Mouse (Mus musculus): ENCODE results near the gene Acyp1. TPM values are rescaled to one million over a fixed set of nuclear protein-coding genes. Genes with fewer than 3 reads are reported as not detected.

Gene Acyp1
- 63.9 and 73.7 TPM in 2 replicates for polyA plus RNA-seq (2016; fragmentation: Nextera tagmentation; extraction: Ambion mirVana)

- peak; percentile 60 for ATAC-seq (ENCODE audit: low FRiP score, low read depth)
- H3K36me3 ChIP-seq: no peaks in the 10 kb centered on the region
- peaks cover 9% of the 10 kb centered on the region; the same call in 1 of the 2 replicates for H3K4me1 ChIP-seq
- peak within 1 kb of the TSS; percentile 88 for H3K4me2 ChIP-seq (replicated peaks)
- H3K4me3 ChIP-seq: peak within 1 kb of the TSS; percentile 53
- peak within 1 kb of the TSS; percentile 58 for H3K9ac ChIP-seq (replicated peaks)
- H3K9me3 ChIP-seq: no peaks in the 10 kb centered on the region
- H3K27ac ChIP-seq (replicated peaks): no peak within 1 kb of the TSS
- 9% methylated on average over 21 of the region's 21 CpGs for WGBS
- peaks cover 8% of the 10 kb centered on the region; the same call in 1 of the 2 replicates for H3K27me3 ChIP-seq
Observed at GRCm38 (mm10) chr12:85287809-85288485, at the start of gene Acyp1. Gene Acyp1 (minus strand): TSS chr12:85288438.

- H3K4me2 ChIP-seq (replicated peaks): peak overlapping the region; percentile 80
- 0 out of 2 replicates have a peak overlapping the region, but pooled peaks have one; percentile 93 for H3K9ac ChIP-seq (replicated peaks)
- H3K4me1 ChIP-seq: peaks cover 19% of the 10 kb centered on the region
- H3K27me3 ChIP-seq: no peaks in the 10 kb centered on the region
- peaks cover 31% of the 10 kb centered on the region for H3K36me3 ChIP-seq
- H3K4me3 ChIP-seq: peak overlapping the region; percentile 97; the same call in 1 of the 2 replicates
- no peak overlapping the region for H3K27ac ChIP-seq (replicated peaks)
- 88% methylated on average over 6 of the region's 6 CpGs for WGBS
- ATAC-seq (ENCODE audit: low FRiP score, low read depth): no peak
- no peaks in the 10 kb centered on the region for H3K9me3 ChIP-seq
Observed at GRCm38 (mm10) chr12:85337567-85338311, 49.5 kb upstream of the Acyp1 start.

DNA sequence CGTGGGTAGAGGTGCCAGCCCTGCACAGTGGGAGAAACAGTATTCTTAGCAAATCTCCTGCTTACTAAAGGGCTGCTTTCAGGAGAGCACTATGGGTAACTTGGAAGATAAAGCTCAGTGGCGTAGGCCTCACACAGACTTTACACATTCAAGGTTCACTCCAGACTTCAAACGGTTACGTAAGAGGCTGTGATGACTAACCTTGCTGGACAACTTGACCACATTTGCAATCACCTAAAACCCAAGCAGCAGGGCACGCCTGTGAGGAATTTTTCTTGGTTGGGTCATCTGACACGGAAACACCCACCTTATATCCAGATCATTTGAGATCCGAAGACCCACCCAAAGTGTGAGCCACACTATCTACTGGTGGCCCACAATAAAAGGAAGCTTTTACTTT is 41.9 kb upstream of the Acyp1 start:
- ATAC-seq (ENCODE audit: low FRiP score, low read depth): no peak
- Histone ChIP-seq H3K9me3 (no peaks in the 10 kb centered on the region), H3K4me1 (no peaks in the 10 kb centered on the region), H3K9ac (replicated peaks) (no peak overlapping the region), H3K27ac (replicated peaks) (no peak overlapping the region), H3K4me3 (no peak overlapping the region), H3K27me3 (no peaks in the 10 kb centered on the region), H3K4me2 (replicated peaks) (no peak overlapping the region), H3K36me3 (peaks cover 76% of the 10 kb centered on the region)
- WGBS: 94% methylated on average over 7 of the region's 7 CpGs

DNA sequence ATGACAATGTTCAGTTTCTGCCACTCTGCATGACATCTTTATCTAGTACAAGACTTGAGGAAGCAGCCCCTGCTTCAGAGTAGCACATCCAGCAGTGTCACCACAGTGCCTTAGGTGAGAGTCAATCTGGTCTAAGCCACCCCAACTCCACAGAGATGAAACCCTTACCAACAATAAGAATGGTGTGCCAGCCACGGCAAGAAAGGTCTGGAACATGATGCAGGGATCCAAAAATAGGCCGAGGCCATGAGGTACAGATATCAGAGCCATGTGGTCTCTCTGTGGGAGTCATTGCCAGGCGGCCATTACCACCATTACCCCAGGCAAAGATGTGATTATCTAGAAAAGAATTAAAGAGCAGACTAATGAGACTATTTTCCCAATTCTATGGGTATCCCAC is 20.4 kb upstream of the Acyp1 start:
- WGBS: 75% methylated on average over 3 of the region's 3 CpGs
- Histone ChIP-seq H3K9me3 (no peaks in the 10 kb centered on the region), H3K4me3 (no peak overlapping the region), H3K4me2 (replicated peaks) (no peak overlapping the region), H3K9ac (replicated peaks) (no peak overlapping the region), H3K4me1 (no peaks in the 10 kb centered on the region), H3K27ac (replicated peaks) (no peak overlapping the region), H3K36me3 (peaks cover 94% of the 10 kb centered on the region), H3K27me3 (no peaks in the 10 kb centered on the region)
- no peak for ATAC-seq (ENCODE audit: low FRiP score, low read depth)

DNA sequence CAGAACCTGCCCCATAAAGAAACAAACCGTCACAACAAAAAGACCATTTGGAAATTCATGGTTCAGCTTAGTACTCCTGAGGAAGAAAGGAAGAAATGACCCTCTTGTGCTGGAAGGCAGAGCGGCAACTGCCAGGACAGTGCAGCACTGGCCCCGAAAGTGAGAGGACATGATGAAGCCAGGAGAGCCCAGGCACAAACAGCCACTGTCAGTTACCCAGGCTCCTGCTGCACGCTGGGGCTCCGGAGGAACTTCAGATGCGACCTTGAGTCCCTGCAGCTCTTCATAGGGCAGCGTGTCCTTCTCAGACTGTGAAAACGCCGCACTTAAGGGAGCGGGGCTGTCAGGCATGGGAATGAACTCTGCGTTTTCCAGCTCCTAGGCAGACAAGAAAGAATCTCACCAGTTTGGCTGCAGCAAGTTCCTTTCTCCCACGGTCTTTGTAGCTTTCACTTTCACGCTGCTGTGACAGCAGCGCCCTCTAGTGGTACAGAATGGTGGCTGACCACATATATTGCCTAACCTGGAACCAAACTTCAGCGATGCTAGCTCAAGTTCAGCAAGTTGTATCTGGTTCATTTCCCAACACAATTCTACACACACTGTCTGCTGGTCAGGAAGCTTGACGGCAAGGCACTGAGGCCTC is 17.1 kb upstream of the Acyp1 start:
- H3K27ac ChIP-seq (replicated peaks): no peak overlapping the region
- H3K4me3 ChIP-seq: no peak overlapping the region
- 53% methylated on average over 16 of the region's 16 CpGs for WGBS
- H3K4me2 ChIP-seq (replicated peaks): no peak overlapping the region
- H3K4me1 ChIP-seq: no peaks in the 10 kb centered on the region
- H3K9me3 ChIP-seq: no peaks in the 10 kb centered on the region
- H3K9ac ChIP-seq (replicated peaks): no peak overlapping the region
- 0 out of 2 replicates have a peak, but pooled peaks have one; percentile 16 for ATAC-seq (ENCODE audit: low FRiP score, low read depth)
- H3K36me3 ChIP-seq: peaks cover 94% of the 10 kb centered on the region
- no peaks in the 10 kb centered on the region for H3K27me3 ChIP-seq

DNA sequence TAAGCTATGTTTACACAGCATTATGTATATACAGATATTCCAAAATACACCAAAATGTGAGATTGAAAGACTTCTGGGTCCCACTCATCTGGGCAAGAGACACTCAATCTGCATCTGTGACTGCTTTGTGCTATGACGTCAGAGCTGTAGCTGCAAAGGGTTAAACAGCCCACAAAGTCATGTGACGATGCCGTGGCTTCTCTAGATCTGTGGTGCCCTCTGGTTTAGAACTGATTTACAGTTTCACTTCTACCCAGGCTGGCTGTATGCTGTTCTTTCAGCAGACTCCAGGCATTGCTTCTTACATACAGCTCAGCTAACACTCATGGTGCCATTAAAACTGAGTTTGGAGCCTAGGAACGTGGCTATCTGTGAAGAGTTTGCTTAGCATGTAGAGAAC is 16.5 kb upstream of the Acyp1 start:
- Histone ChIP-seq H3K4me1 (no peaks in the 10 kb centered on the region), H3K4me3 (no peak overlapping the region), H3K9me3 (no peaks in the 10 kb centered on the region), H3K27me3 (no peaks in the 10 kb centered on the region), H3K9ac (replicated peaks) (no peak overlapping the region), H3K27ac (replicated peaks) (no peak overlapping the region), H3K4me2 (replicated peaks) (no peak overlapping the region), H3K36me3 (peaks cover 95% of the 10 kb centered on the region)
- WGBS: 85% methylated on average over 4 of the region's 4 CpGs
- ATAC-seq (ENCODE audit: low FRiP score, low read depth): no peak

- H3K4me2 ChIP-seq (replicated peaks): no peak overlapping the region
- no peak overlapping the region for H3K4me3 ChIP-seq
- H3K4me1 ChIP-seq: no peaks in the 10 kb centered on the region
- no peaks in the 10 kb centered on the region for H3K27me3 ChIP-seq
- no peak overlapping the region for H3K9ac ChIP-seq (replicated peaks)
- WGBS: 81% methylated on average over 2 of the region's 2 CpGs
- no peaks in the 10 kb centered on the region for H3K9me3 ChIP-seq
- no peak for ATAC-seq (ENCODE audit: low FRiP score, low read depth)
- peaks cover 88% of the 10 kb centered on the region for H3K36me3 ChIP-seq
- no peak overlapping the region for H3K27ac ChIP-seq (replicated peaks)
Observed at GRCm38 (mm10) chr12:85303256-85303655, 15.0 kb upstream of the Acyp1 start.

DNA sequence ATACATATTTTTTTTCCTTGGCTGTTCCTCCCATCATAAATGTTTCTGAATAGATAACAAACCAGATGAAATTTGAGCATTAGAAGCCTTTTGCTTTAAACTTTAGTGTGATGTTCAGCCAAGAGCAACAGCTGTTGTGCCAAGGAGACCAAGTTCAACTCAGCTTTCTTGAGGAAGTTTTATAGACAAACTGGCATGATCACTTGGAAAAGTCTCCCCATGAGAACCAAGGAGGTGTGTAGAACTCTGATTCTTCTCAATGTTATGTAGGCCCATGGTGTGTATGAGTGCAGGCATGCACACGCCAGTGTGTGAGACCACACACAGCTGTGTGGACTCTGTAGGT is 10.6 kb upstream of the Acyp1 start:
- 94% methylated on average over 1 of the region's 1 CpGs for WGBS
- peaks cover 51% of the 10 kb centered on the region for H3K36me3 ChIP-seq
- no peak overlapping the region for H3K4me3 ChIP-seq
- no peak overlapping the region for H3K4me2 ChIP-seq (replicated peaks)
- H3K27me3 ChIP-seq: no peaks in the 10 kb centered on the region
- H3K27ac ChIP-seq (replicated peaks): no peak overlapping the region
- H3K9me3 ChIP-seq: peaks cover 13% of the 10 kb centered on the region
- H3K4me1 ChIP-seq: no peaks in the 10 kb centered on the region
- no peak for ATAC-seq (ENCODE audit: low FRiP score, low read depth)
- no peak overlapping the region for H3K9ac ChIP-seq (replicated peaks)

DNA sequence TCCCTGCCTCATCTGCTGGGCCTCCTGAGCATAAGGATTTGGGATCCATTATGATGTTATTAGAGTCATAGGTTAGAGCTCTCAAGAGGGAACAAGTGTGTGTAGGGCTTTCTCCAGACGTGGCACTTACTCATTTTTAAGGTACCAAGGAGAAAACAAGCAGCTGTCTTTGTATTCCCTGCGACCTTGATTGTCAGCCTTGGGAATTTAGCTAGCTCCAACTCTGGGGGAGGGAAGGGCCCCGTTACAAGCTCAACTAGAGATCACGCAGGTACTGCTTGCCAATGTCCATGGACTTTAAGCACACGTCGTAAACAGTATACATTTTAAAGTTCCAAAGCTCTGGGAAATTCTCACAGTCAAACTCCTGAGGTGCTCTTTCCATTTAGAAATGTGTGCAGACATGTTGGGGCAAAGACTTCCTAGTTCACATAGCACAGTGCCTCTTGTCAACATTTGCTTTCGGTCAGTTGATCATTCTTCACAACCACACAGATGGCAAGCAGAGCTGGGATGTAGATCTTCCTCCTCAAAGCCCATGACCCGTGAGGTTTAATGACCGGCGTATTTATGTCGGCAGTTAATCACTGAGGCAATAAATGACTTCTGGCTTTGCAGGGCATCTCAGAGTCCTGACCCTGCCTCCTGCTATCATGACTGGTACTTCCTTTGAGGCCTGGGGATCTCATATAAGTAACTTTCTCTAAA is 10.0 kb upstream of the Acyp1 start:
- H3K9me3 ChIP-seq: peaks cover 13% of the 10 kb centered on the region
- no peak overlapping the region for H3K4me3 ChIP-seq
- H3K27ac ChIP-seq (replicated peaks): no peak overlapping the region
- no peaks in the 10 kb centered on the region for H3K27me3 ChIP-seq
- no peaks in the 10 kb centered on the region for H3K4me1 ChIP-seq
- ATAC-seq (ENCODE audit: low FRiP score, low read depth): no peak
- H3K36me3 ChIP-seq: peaks cover 46% of the 10 kb centered on the region
- no peak overlapping the region for H3K4me2 ChIP-seq (replicated peaks)
- no peak overlapping the region for H3K9ac ChIP-seq (replicated peaks)
- WGBS: 90% methylated on average over 11 of the region's 11 CpGs

- no peak overlapping the region for H3K4me3 ChIP-seq
- ATAC-seq (ENCODE audit: low FRiP score, low read depth): no peak
- no peak overlapping the region for H3K4me2 ChIP-seq (replicated peaks)
- 78% methylated on average over 10 of the region's 10 CpGs for whole genome bisulfite sequencing
- H3K4me1 ChIP-seq: no peaks in the 10 kb centered on the region
- no peaks in the 10 kb centered on the region for H3K27me3 ChIP-seq
- peaks cover 39% of the 10 kb centered on the region for H3K36me3 ChIP-seq
- H3K27ac ChIP-seq (replicated peaks): no peak overlapping the region
- H3K9ac ChIP-seq (replicated peaks): no peak overlapping the region
- H3K9me3 ChIP-seq: peaks cover 13% of the 10 kb centered on the region
Observed at GRCm38 (mm10) chr12:85297345-85297997, 9.2 kb upstream of the Acyp1 start.

- Histone ChIP-seq H3K4me1 (no peaks in the 10 kb centered on the region), H3K4me2 (replicated peaks) (no peak overlapping the region), H3K27me3 (no peaks in the 10 kb centered on the region), H3K9me3 (peaks cover 13% of the 10 kb centered on the region), H3K27ac (replicated peaks) (no peak overlapping the region), H3K36me3 (peaks cover 34% of the 10 kb centered on the region), H3K9ac (replicated peaks) (no peak overlapping the region), H3K4me3 (no peak overlapping the region)
- 89% methylated on average over 5 of the region's 5 CpGs for WGBS
- ATAC-seq (ENCODE audit: low FRiP score, low read depth): no peak
Observed at GRCm38 (mm10) chr12:85296915-85297314, 8.7 kb upstream of the Acyp1 start.

Measured in midbrain, embryonic 12.5 days (tissue).